Mouse (Mus musculus) neural tube, embryonic 14.5 days (tissue): ENCODE data around the gene Gm49355. TPM values are rescaled to one million over a fixed set of nuclear protein-coding genes. Genes with fewer than 3 reads are reported as not detected.

Source experiments
- ATAC-seq: fragments of 200-750 bp; cut with Nextera tagmentation; 2 replicates; pipeline ENCODE4 v1.8.0; 2017; ENCODE audit warnings: low read depth, mild to moderate bottlenecking, moderate TSS enrichment, moderate library complexity
- H3K27ac ChIP-seq: fragments of 300-500 bp; sonication (generic); 2 replicates; pipeline ENCODE4 v1.5.1; 2014; ENCODE audit warnings: low read depth, mild to moderate bottlenecking, control low read depth, low read length, moderate library complexity, mixed read lengths
- H3K27me3 ChIP-seq: fragments of 300-500 bp; sonication (generic); 2 replicates; pipeline ENCODE4 v1.6.1; 2014; ENCODE audit warnings: low read length; ENCODE audit not compliant: control insufficient read depth, insufficient read depth
- H3K36me3 ChIP-seq: fragments of 300-500 bp; sonication (generic); 2 replicates; pipeline ENCODE4 v1.6.1; 2014; ENCODE audit warnings: low read length, mixed read lengths; ENCODE audit not compliant: control insufficient read depth, insufficient read depth
- H3K4me1 ChIP-seq: fragments of 300-500 bp; sonication (generic); 2 replicates; pipeline ENCODE4 v1.6.1; 2014; ENCODE audit warnings: low read length; ENCODE audit not compliant: control insufficient read depth, insufficient read depth
- H3K4me2 ChIP-seq: fragments of 300-500 bp; sonication (generic); 2 replicates; pipeline ENCODE4 v1.6.1; 2014; ENCODE audit warnings: mild to moderate bottlenecking, low read depth, low read length, control low read depth
- H3K4me3 ChIP-seq: fragments of 300-500 bp; sonication (generic); 2 replicates; pipeline ENCODE4 v1.5.1; 2014; ENCODE audit warnings: low read depth, low read length, control low read depth, mixed read lengths
- H3K9ac ChIP-seq: fragments of 300-500 bp; sonication (generic); replicated peaks from 2 replicates; pipeline ENCODE4 v1.6.1; 2014; ENCODE audit warnings: low read depth, mild to moderate bottlenecking, control low read depth, low read length, mixed read lengths
- H3K9me3 ChIP-seq: fragments of 300-500 bp; sonication (generic); 2 replicates; pipeline ENCODE4 v1.6.1; 2016; ENCODE audit warnings: low read length; ENCODE audit not compliant: control insufficient read depth
- WGBS: fragments of 180-500 bp; shearing (Covaris S2); extraction: QIAGEN DNeasy Blood & Tissue Kit; methylation state at CpG from one replicate; pipeline ENCODE4 v1.1.7; 2014; 5-methylcytosine and 5-hydroxymethylcytosine counted together
- polyA plus RNA-seq: library from polyadenylated mRNA; unstranded; fragments of >200 nt; fragmentation: Nextera tagmentation; extraction: Ambion mirVana; gene quantifications from 2 replicates; pipeline ENCODE4 v1.2.1, GENCODE M21; 2014

The Gm49355 gene
- polyA plus RNA-seq, 1 experiment from 2014 or later, result 0.09 TPM

DNA sequence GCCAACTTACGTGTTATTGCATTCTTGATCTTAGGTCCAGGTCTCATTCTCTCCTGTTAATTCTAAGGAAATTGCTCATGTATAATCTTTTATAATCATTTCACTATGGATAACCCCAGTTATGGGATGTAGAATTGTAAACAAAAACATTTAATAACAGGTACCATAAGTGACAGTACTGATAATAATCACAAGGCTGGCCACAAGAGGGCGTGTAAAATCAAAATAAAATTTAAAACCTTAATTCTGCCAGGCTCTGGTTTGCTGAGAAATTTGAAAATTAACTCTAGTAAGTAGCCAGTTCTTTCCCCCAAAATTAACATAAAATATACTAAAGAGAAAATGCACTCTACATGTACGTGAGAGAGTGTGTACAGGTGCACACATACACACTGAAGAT is 16.9 kb downstream of the Gm49355 start:
- no peak for ATAC-seq

GRCm38 (mm10) chr14:12303106-12303505 is 19.3 kb downstream of the Gm49355 start:
- H3K4me3 ChIP-seq, result no peak overlapping the region
- no peaks in the 10 kb centered on the region for H3K4me1 ChIP-seq
- no peaks in the 10 kb centered on the region for H3K9me3 ChIP-seq
- no peak overlapping the region for H3K4me2 ChIP-seq
- 58% methylated on average over 2 of the region's 2 CpGs for WGBS
- no peak overlapping the region for H3K27ac ChIP-seq
- H3K27me3 ChIP-seq, result no peaks in the 10 kb centered on the region
- no peaks in the 10 kb centered on the region for H3K36me3 ChIP-seq
- no peak overlapping the region for H3K9ac ChIP-seq
- no peak for ATAC-seq

More for the DNA sequence above, 16.9 kb downstream of the Gm49355 start:
- Histone ChIP-seq H3K9ac (no peak overlapping the region), H3K4me1 (no peaks in the 10 kb centered on the region), H3K36me3 (no peaks in the 10 kb centered on the region), H3K27ac (no peak overlapping the region), H3K4me3 (no peak overlapping the region), H3K27me3 (no peaks in the 10 kb centered on the region), H3K4me2 (no peak overlapping the region), H3K9me3 (no peaks in the 10 kb centered on the region)
- WGBS, result 69% methylated on average over 3 of the region's 3 CpGs

DNA sequence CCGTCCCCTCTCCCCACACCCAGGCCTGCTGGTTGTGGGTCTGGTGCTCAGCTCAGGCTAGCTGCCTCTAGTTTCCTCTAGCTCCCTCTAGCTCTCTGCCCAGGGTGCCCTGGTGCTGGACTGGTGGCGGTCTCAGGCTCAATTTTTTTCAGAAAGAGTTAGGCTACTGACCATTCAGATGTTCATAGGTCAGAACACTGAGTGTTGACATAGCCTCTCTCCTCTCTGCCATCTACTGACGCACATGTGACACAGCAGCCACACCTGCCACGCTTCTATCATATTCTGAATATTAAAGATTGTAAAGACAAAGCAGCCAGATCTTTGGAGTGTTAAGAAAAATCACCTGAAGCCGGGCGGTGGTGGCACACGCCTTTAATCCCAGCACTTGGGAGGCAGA is 49.8 kb downstream of the Gm49355 start:
- H3K27ac ChIP-seq, result no peak overlapping the region
- H3K4me2 ChIP-seq, result no peak overlapping the region
- no peaks in the 10 kb centered on the region for H3K9me3 ChIP-seq
- no peak overlapping the region for H3K9ac ChIP-seq
- H3K36me3 ChIP-seq, result no peaks in the 10 kb centered on the region
- 87% methylated on average over 7 of the region's 7 CpGs for WGBS
- ATAC-seq, result no peak
- H3K27me3 ChIP-seq, result peaks cover 50% of the 10 kb centered on the region
- H3K4me3 ChIP-seq, result no peak overlapping the region
- H3K4me1 ChIP-seq, result no peaks in the 10 kb centered on the region

GRCm38 (mm10) chr14:12334925-12335324 is 51.1 kb downstream of the Gm49355 start:
- Histone ChIP-seq H3K4me2 (no peak overlapping the region), H3K4me3 (no peak overlapping the region), H3K9ac (no peak overlapping the region), H3K27ac (no peak overlapping the region), H3K36me3 (no peaks in the 10 kb centered on the region), H3K4me1 (no peaks in the 10 kb centered on the region), H3K9me3 (no peaks in the 10 kb centered on the region), H3K27me3 (peaks cover 57% of the 10 kb centered on the region)
- WGBS, result 53% methylated on average over 7 of the region's 7 CpGs
- no peak for ATAC-seq

DNA sequence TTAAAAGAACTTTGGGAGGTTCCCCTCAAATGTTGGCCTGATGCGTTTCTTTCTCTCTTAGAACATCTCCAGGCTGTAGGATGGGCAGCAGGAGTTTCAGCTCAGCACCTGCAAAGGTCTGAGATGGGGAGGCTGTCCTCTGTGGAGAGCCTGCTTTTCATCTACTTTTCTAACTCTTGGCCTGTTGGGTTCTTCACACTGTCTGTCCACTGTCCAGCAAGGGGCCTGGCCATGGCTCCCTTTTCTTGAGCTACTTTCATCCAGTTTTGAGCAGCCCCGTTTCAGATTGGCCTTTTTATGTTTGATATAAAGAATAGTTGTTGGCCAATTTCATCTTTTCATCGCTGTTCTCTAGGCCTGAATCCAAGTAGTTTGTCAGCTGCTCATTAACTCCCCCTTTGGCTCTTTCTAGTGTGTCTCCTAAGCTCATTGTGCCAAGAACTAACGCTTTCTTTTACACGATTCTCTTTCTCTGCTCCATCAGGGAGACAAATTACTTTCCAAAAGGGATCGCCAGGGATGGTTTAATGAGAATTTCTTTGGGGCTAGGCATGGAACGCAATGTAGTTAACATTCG is 53.7 kb downstream of the Gm49355 start:
- Histone ChIP-seq H3K4me3 (no peak overlapping the region), H3K9ac (no peak overlapping the region), H3K36me3 (no peaks in the 10 kb centered on the region), H3K27me3 (peaks cover 69% of the 10 kb centered on the region), H3K4me2 (no peak overlapping the region), H3K4me1 (no peaks in the 10 kb centered on the region), H3K27ac (no peak overlapping the region), H3K9me3 (no peaks in the 10 kb centered on the region)
- WGBS, result 4% methylated on average over 8 of the region's 8 CpGs
- ATAC-seq, result peak; percentile 1; the same call in 1 of the 2 replicates

GRCm38 (mm10) chr14:12337998-12338809 is 54.4 kb downstream of the Gm49355 start:
- Histone ChIP-seq H3K4me2 (no peak overlapping the region), H3K27ac (no peak overlapping the region), H3K9me3 (no peaks in the 10 kb centered on the region), H3K4me1 (no peaks in the 10 kb centered on the region), H3K9ac (no peak overlapping the region), H3K36me3 (no peaks in the 10 kb centered on the region), H3K4me3 (no peak overlapping the region), H3K27me3 (peaks cover 72% of the 10 kb centered on the region)
- peak; percentile 49; the same call in 1 of the 2 replicates for ATAC-seq
- under 1% methylated on average over 16 of the region's 16 CpGs for WGBS

GRCm38 (mm10) chr14:12338811-12339565 is 55.2 kb downstream of the Gm49355 start:
- WGBS, result 2% methylated on average over 10 of the region's 10 CpGs
- H3K4me3 ChIP-seq, result no peak overlapping the region
- no peak overlapping the region for H3K4me2 ChIP-seq
- peaks cover 76% of the 10 kb centered on the region for H3K27me3 ChIP-seq
- H3K36me3 ChIP-seq, result no peaks in the 10 kb centered on the region
- H3K9me3 ChIP-seq, result no peaks in the 10 kb centered on the region
- no peaks in the 10 kb centered on the region for H3K4me1 ChIP-seq
- no peak overlapping the region for H3K27ac ChIP-seq
- no peak overlapping the region for H3K9ac ChIP-seq
- no peak for ATAC-seq

DNA sequence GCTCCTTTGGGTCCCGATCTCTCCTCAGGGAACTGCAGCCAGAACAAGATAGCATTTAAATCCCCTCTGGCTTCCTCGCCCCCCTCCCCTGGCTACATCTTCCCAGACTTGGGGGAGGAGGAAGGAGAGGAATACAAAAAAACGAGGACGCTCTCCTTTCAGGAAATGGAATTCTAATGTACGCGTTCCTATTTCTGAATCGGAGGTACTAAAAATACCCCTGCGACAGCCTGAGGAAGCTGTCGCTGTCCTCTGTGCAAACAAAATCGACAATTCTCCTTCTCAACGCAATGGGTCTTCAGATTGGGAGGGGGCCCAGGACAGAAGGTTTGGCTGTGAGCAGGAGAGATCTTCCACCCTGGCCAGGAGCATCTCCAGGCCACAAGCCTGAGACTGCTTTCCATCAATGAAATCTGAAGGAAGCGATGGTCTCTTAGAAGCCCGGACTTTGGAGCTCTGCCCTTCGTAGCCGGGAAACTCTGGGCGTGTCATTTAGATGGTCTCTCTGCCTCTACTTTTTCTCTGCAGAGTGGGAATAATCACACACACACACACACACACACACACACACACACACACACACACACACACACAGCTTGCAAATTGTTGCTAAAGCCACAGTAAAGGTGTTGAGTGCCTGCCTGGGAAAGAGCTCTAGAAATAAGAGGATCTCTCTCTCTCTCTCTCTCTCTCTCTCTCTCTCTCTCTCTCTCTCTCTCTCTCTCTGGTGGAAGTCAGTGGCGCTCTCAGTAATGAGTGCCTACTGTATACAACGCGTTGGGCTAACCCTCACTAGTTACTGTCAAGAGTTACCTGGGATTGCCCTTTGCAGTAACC is 56.7 kb downstream of the Gm49355 start:
- no peaks in the 10 kb centered on the region for H3K36me3 ChIP-seq
- no peak for ATAC-seq
- H3K9ac ChIP-seq, result no peak overlapping the region
- 0 out of 2 replicates have a peak, but pooled peaks cover 4% of the 10 kb centered on the region for H3K4me1 ChIP-seq
- 1% methylated on average over 19 of the region's 19 CpGs for WGBS
- H3K9me3 ChIP-seq, result no peaks in the 10 kb centered on the region
- H3K27me3 ChIP-seq, result peaks cover 77% of the 10 kb centered on the region
- no peak overlapping the region for H3K27ac ChIP-seq
- H3K4me2 ChIP-seq, result no peak overlapping the region
- no peak overlapping the region for H3K4me3 ChIP-seq
